Mouse (Mus musculus) liver, postnatal 0 days (tissue): ENCODE data around the gene Ewsr1. TPM values are rescaled to one million over a fixed set of nuclear protein-coding genes. Genes with fewer than 3 reads are reported as not detected.
"Not testable (repeated sequence)": the region's sequence is repeated elsewhere in the genome, so short reads cannot be mapped to it uniquely, and the experiment has no call there.

Experiments used
- ATAC-seq: fragments of 200-750 bp; cut with Nextera tagmentation; 2 replicates; pipeline ENCODE4 v1.8.0; 2017; ENCODE audit warnings: mild to moderate bottlenecking, moderate library complexity
- DNase-seq: peaks from one replicate; pipeline ENCODE4 v3.0.0-alpha.2; 2016
- H3K27ac ChIP-seq: fragments of 300-500 bp; sonication (generic); 2 replicates; pipeline ENCODE4 v1.5.1; 2014; ENCODE audit warnings: antibody characterized with exemption, moderate library complexity, mild to moderate bottlenecking, low read depth
- H3K27me3 ChIP-seq: fragments of 300-500 bp; sonication (generic); 2 replicates; pipeline ENCODE4 v1.6.1; 2014; ENCODE audit warnings: low read length, control low read depth, mixed read lengths; ENCODE audit not compliant: insufficient read depth
- H3K36me3 ChIP-seq: fragments of 300-500 bp; sonication (generic); replicated peaks from 2 replicates; pipeline ENCODE4 v1.6.1; 2014; ENCODE audit warnings: mild to moderate bottlenecking, control low read depth, low read length, moderate library complexity, mixed read lengths; ENCODE audit not compliant: insufficient read depth
- H3K4me1 ChIP-seq: fragments of 300-500 bp; sonication (generic); 2 replicates; pipeline ENCODE4 v1.6.1; 2014; ENCODE audit warnings: antibody characterized with exemption, mild to moderate bottlenecking, control low read depth; ENCODE audit not compliant: insufficient read depth
- H3K4me2 ChIP-seq: fragments of 300-500 bp; sonication (generic); 2 replicates; pipeline ENCODE4 v1.6.1; 2014; ENCODE audit warnings: low read depth, mild to moderate bottlenecking, low read length, moderate library complexity, mixed read lengths
- H3K4me3 ChIP-seq: fragments of 300-500 bp; sonication (generic); 2 replicates; pipeline ENCODE4 v1.5.1; 2014; ENCODE audit warnings: low read depth, low read length
- H3K9ac ChIP-seq: fragments of 300-500 bp; sonication (generic); replicated peaks from 2 replicates; pipeline ENCODE4 v1.6.1; 2014; ENCODE audit warnings: mild to moderate bottlenecking, moderate library complexity
- H3K9me3 ChIP-seq: fragments of 300-500 bp; sonication (generic); 2 replicates; pipeline ENCODE4 v1.6.1; 2016; ENCODE audit warnings: mild to moderate bottlenecking, control low read depth, low read length, mixed read lengths
- CTCF ChIP-seq: sonication (generic); IDR thresholded peaks from 2 replicates; pipeline ENCODE4 v1.5.1; 2016; ENCODE audit warnings: antibody characterized with exemption, low read depth
- EP300 ChIP-seq: IDR thresholded peaks from 2 replicates; pipeline ENCODE4 v1.6.1; 2016; ENCODE audit warnings: antibody characterized with exemption, low read depth, mild to moderate bottlenecking
- WGBS: fragments of 180-500 bp; shearing (Covaris S2); extraction: QIAGEN DNeasy Blood & Tissue Kit; methylation state at CpG from one replicate; pipeline ENCODE4 v1.1.7; 2014; ENCODE audit not compliant: insufficient replicate concordance; 5-methylcytosine and 5-hydroxymethylcytosine counted together
- polyA plus RNA-seq: library from polyadenylated mRNA; unstranded; fragments of >200 nt; fragmentation: Nextera tagmentation; extraction: Ambion mirVana; gene quantifications from 2 replicates; pipeline ENCODE4 v1.2.1, GENCODE M21; 2015

Gene Ewsr1
- polyA plus RNA-seq, 1 experiment from 2014 or later: 157 TPM

GRCm38 (mm10) chr11:5091706-5092105 is 7.4 kb downstream of the Ewsr1 start:
- Histone ChIP-seq H3K27me3 (no peaks in the 10 kb centered on the region), H3K36me3 (peaks cover 65% of the 10 kb centered on the region), H3K4me1 (peaks cover 16% of the 10 kb centered on the region), H3K4me3 (no peak overlapping the region), H3K9me3 (no peaks in the 10 kb centered on the region), H3K9ac (no peak overlapping the region), H3K27ac (no peak overlapping the region), H3K4me2 (no peak overlapping the region)
- ATAC-seq (peak; percentile 32; the same call in 1 of the 2 replicates), DNase-seq (no peak)
- WGBS: 51% methylated on average over 2 of the region's 2 CpGs
- TF ChIP-seq CTCF (peak; percentile 51), EP300 (no peak)

GRCm38 (mm10) chr11:5089147-5089546 is 9.9 kb downstream of the Ewsr1 start:
- Histone ChIP-seq H3K27ac (no peak overlapping the region), H3K9me3 (no peaks in the 10 kb centered on the region), H3K4me2 (no peak overlapping the region), H3K36me3 (peaks cover 91% of the 10 kb centered on the region), H3K27me3 (no peaks in the 10 kb centered on the region), H3K9ac (no peak overlapping the region), H3K4me3 (no peak overlapping the region), H3K4me1 (peaks cover 1% of the 10 kb centered on the region)
- no peak for TF ChIP-seq CTCF
- TF ChIP-seq EP300: no peak
- ATAC-seq (no peak), DNase-seq (no peak)
- 94% methylated on average over 1 of the region's 1 CpGs for WGBS

- not testable (repeated sequence) for H3K9me3 ChIP-seq, H3K4me1 ChIP-seq, DNase-seq, H3K27ac ChIP-seq, H3K4me3 ChIP-seq, H3K4me2 ChIP-seq, H3K9ac ChIP-seq, H3K27me3 ChIP-seq
- peak; percentile 54 for ATAC-seq
- WGBS: 76% methylated on average over 4 of the region's 5 CpGs
- peaks cover 76% of the 10 kb centered on the region for H3K36me3 ChIP-seq
Measured at GRCm38 (mm10) chr11:5076843-5077242, 22.2 kb downstream of the Ewsr1 start.

GRCm38 (mm10) chr11:5075760-5076159 is 23.3 kb downstream of the Ewsr1 start:
- H3K4me2 ChIP-seq: no peak overlapping the region
- H3K27ac ChIP-seq: no peak overlapping the region
- H3K4me3 ChIP-seq: no peak overlapping the region
- H3K4me1 ChIP-seq: no peaks in the 10 kb centered on the region
- H3K36me3 ChIP-seq: peaks cover 80% of the 10 kb centered on the region
- H3K9me3 ChIP-seq: no peaks in the 10 kb centered on the region
- TF ChIP-seq EP300: no peak
- peak; percentile 41 for TF ChIP-seq CTCF
- DNase-seq (no peak), ATAC-seq (no peak)
- H3K9ac ChIP-seq: no peak overlapping the region
- H3K27me3 ChIP-seq: no peaks in the 10 kb centered on the region

- Histone ChIP-seq H3K4me3 (no peak overlapping the region), H3K9me3 (no peaks in the 10 kb centered on the region), H3K4me1 (no peaks in the 10 kb centered on the region), H3K27me3 (no peaks in the 10 kb centered on the region), H3K36me3 (peaks cover 80% of the 10 kb centered on the region), H3K27ac (no peak overlapping the region), H3K9ac (no peak overlapping the region), H3K4me2 (no peak overlapping the region)
- 69% methylated on average over 4 of the region's 4 CpGs for WGBS
- TF ChIP-seq EP300 (no peak), CTCF (peak; percentile 73)
- no peak for DNase-seq
- no peak for ATAC-seq
Measured at GRCm38 (mm10) chr11:5074882-5075281, 24.2 kb downstream of the Ewsr1 start.

- no peaks in the 10 kb centered on the region for H3K9me3 ChIP-seq
- peak overlapping the region; percentile 20 for H3K27ac ChIP-seq
- H3K36me3 ChIP-seq: peaks cover 50% of the 10 kb centered on the region
- no peak for DNase-seq
- H3K4me2 ChIP-seq: no peak overlapping the region
- 57% methylated on average over 9 of the region's 9 CpGs for WGBS
- ATAC-seq: peak; percentile 57
- H3K4me3 ChIP-seq: no peak overlapping the region
- H3K27me3 ChIP-seq: peaks cover 14% of the 10 kb centered on the region
- TF ChIP-seq CTCF (no peak), EP300 (no peak)
- H3K9ac ChIP-seq: no peak overlapping the region
- peaks cover 16% of the 10 kb centered on the region for H3K4me1 ChIP-seq
Measured at GRCm38 (mm10) chr11:5068126-5068971, 30.7 kb downstream of the Ewsr1 start.

- Histone ChIP-seq H3K27ac (no peak overlapping the region), H3K4me1 (peaks cover 21% of the 10 kb centered on the region), H3K9me3 (no peaks in the 10 kb centered on the region), H3K27me3 (peaks cover 27% of the 10 kb centered on the region), H3K36me3 (peaks cover 37% of the 10 kb centered on the region), H3K4me3 (no peak overlapping the region), H3K9ac (no peak overlapping the region), H3K4me2 (no peak overlapping the region)
- ATAC-seq (no peak), DNase-seq (no peak)
- TF ChIP-seq CTCF (no peak), EP300 (no peak)
Measured at GRCm38 (mm10) chr11:5067063-5067462, 32.0 kb downstream of the Ewsr1 start.
